Mouse (Mus musculus) heart, postnatal 36 days (tissue): Measurements from ENCODE around the gene Gm16253. TPM values are rescaled to one million over a fixed set of nuclear protein-coding genes. Genes with fewer than 3 reads are reported as not detected.

ENCODE experiments used
- DNase-seq, 2 experiments: peaks; one replicate each; pipeline ENCODE4 v3.0.0; 2021 to 2022
- intact Hi-C: fragments of 180-260 bp; cut with DNase I; formaldehyde crosslinking; loops from one replicate; pipeline ENCODE4 v1.15.1; 2025
- total RNA-seq, 2 experiments: library from RNA; stranded (reverse); gene quantifications; 2 replicates each; pipeline ENCODE4 v1.2.3; 2021

The Gm16253 gene
- total RNA-seq: 1 to 10 TPM in 1 of 2 experiments, under 1 TPM in 1; 0.89 to 2.8 TPM

- DNase-seq: peak; percentile 93 to 95
- intact Hi-C loops: loop anchor here (1.0 kb wide), 2 partner anchors 13 to 20 kb away; partner anchors contain the start of gene Txnip
Measured at GRCm38 (mm10) chr3:96576690-96577541, at the start of gene Gm16253. Gene Gm16253, plus strand, starts transcription at chr3:96576984.

- intact Hi-C loops: no loop called here
- DNase-seq: no peak
Measured at GRCm38 (mm10) chr3:96528506-96528905, 48.3 kb upstream of the Gm16253 start.

- intact Hi-C loops: no loop called here
- DNase-seq: no peak
Measured at GRCm38 (mm10) chr3:96532050-96532449, 44.7 kb upstream of the Gm16253 start.

- intact Hi-C loops: no loop called here
- DNase-seq: no peak
Measured at GRCm38 (mm10) chr3:96534300-96534699, 42.5 kb upstream of the Gm16253 start.

- intact Hi-C loops: loop anchor here (5.0 kb wide), 1 partner anchor 112 kb away; no protein-coding TSS in a partner anchor
- DNase-seq: no peak
Measured at GRCm38 (mm10) chr3:96539316-96539715, 37.5 kb upstream of the Gm16253 start.

GRCm38 (mm10) chr3:96540740-96541139 is 36.0 kb upstream of the Gm16253 start:
- intact Hi-C loops: no loop called here
- no peak for DNase-seq

- DNase-seq: no peak
- intact Hi-C loops: no loop called here
Measured at GRCm38 (mm10) chr3:96541328-96542078, 35.3 kb upstream of the Gm16253 start.

GRCm38 (mm10) chr3:96542554-96542953 is 34.2 kb upstream of the Gm16253 start:
- intact Hi-C loops: no loop called here
- no peak for DNase-seq

GRCm38 (mm10) chr3:96543345-96543744 is 33.4 kb upstream of the Gm16253 start:
- intact Hi-C loops: no loop called here

GRCm38 (mm10) chr3:96545565-96545964 is 31.2 kb upstream of the Gm16253 start:
- no peak for DNase-seq
- intact Hi-C loops: no loop called here

More at GRCm38 (mm10) chr3:96543345-96543744, 33.4 kb upstream of the Gm16253 start:
- no peak for DNase-seq

- DNase-seq: no peak
- intact Hi-C loops: loop anchor here (1.0 to 2.0 kb wide), 3 partner anchors 92 to 162 kb away; partner anchors contain the start of gene Nudt17
Measured at GRCm38 (mm10) chr3:96546880-96547279, 29.9 kb upstream of the Gm16253 start.

GRCm38 (mm10) chr3:96547389-96547960 is 29.3 kb upstream of the Gm16253 start:
- intact Hi-C loops: loop anchor here (1.0 to 2.0 kb wide), 3 partner anchors 92 to 161 kb away; partner anchors contain the start of gene Nudt17

GRCm38 (mm10) chr3:96548824-96549223 is 28.0 kb upstream of the Gm16253 start:
- DNase-seq: no peak
- intact Hi-C loops: no loop called here

More at GRCm38 (mm10) chr3:96547389-96547960, 29.3 kb upstream of the Gm16253 start:
- peak; percentile 83 to 90 for DNase-seq

- DNase-seq: no peak
- intact Hi-C loops: no loop called here
Measured at GRCm38 (mm10) chr3:96549346-96549745, 27.4 kb upstream of the Gm16253 start.

- DNase-seq: peak; percentile 69 to 70
- intact Hi-C loops: loop anchor here (1.0 kb wide), 1 partner anchor 29 kb away; no protein-coding TSS in a partner anchor
Measured at GRCm38 (mm10) chr3:96551203-96551602, 25.6 kb upstream of the Gm16253 start.

- intact Hi-C loops: loop anchor here (1.0 kb wide), 1 partner anchor 28 kb away; no protein-coding TSS in a partner anchor
- peak in 1 of 2 experiments; percentile 49 for DNase-seq
Measured at GRCm38 (mm10) chr3:96551890-96552289, 24.9 kb upstream of the Gm16253 start.

- intact Hi-C loops: no loop called here
- DNase-seq: peak; percentile 18
Measured at GRCm38 (mm10) chr3:96553601-96554000, 23.2 kb upstream of the Gm16253 start.

- DNase-seq: peak in 1 of 2 experiments; percentile 16
- intact Hi-C loops: no loop called here
Measured at GRCm38 (mm10) chr3:96554251-96554650, 22.5 kb upstream of the Gm16253 start.

- intact Hi-C loops: no loop called here
- DNase-seq: peak; percentile 83 to 90
Measured at GRCm38 (mm10) chr3:96555041-96555596, 21.7 kb upstream of the Gm16253 start.

GRCm38 (mm10) chr3:96555999-96556614 is 20.7 kb upstream of the Gm16253 start:
- DNase-seq: peak in 1 of 2 experiments; percentile 44

More at GRCm38 (mm10) chr3:96555999-96556614, 20.7 kb upstream of the Gm16253 start:
- intact Hi-C loops: no loop called here
